Mouse (Mus musculus): ENCODE data around the gene Nlrp3. TPM values are rescaled to one million over a fixed set of nuclear protein-coding genes. Genes with fewer than 3 reads are reported as not detected.

Gene Nlrp3
- polyA plus RNA-seq, 1 experiment from 2014 or later, result 0.14 TPM

DNA sequence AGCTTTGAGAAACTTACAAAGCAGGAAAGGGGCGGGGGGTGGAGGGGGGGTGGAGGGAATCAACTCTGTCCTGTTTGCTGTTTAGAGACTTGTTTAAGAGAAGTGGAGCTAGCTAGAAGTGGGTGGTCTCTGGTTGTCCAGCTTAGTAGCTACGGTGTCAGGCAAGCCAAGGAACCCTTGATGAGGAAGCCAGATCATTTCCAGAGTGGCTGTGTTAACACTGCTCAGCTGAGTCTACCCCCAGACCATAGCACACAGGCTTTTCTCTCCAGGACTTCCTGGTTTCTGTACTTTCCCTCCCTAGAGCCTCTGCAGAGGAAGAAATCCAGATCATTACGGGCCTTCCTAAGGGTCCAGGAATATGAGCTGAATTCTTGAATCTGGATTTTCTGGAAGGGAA is 26.6 kb upstream of the Nlrp3 start:
- 35% methylated on average over 3 of the region's 3 CpGs for WGBS
- H3K27me3 ChIP-seq, result no peaks in the 10 kb centered on the region
- no peak overlapping the region for H3K4me3 ChIP-seq
- H3K4me2 ChIP-seq, result no peak overlapping the region
- H3K9me3 ChIP-seq, result no peaks in the 10 kb centered on the region
- H3K4me1 ChIP-seq, result peaks cover 12% of the 10 kb centered on the region; the same call in 1 of the 2 replicates
- no peak for ATAC-seq (ENCODE audit: insufficient number of reproducible peaks, low FRiP score, low TSS enrichment, low read depth)
- no peak overlapping the region for H3K9ac ChIP-seq
- peak overlapping the region; percentile 65 for H3K27ac ChIP-seq
- peaks cover 13% of the 10 kb centered on the region for H3K36me3 ChIP-seq

DNA sequence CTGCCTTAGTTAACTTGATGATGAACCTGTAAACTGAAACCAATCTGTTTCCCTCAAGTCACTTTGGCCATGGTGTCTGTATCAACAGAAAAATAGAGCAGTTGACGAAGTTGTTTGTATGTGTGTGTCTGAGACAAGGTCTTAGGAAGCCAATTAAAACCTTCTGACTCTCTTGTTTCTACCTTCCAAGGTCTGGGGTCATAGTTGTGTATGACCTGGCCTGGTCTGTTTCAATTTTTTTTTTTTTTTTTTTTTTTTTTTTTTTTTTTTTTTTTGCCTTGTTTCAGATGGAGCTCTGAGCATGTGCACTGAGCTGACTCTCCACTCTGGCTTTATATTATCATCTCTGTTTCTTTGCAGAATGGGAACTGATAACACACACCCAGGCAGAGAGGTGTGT is 23.9 kb upstream of the Nlrp3 start:
- 95% methylated on average over 1 of the region's 1 CpGs for WGBS
- no peak for ATAC-seq (ENCODE audit: insufficient number of reproducible peaks, low FRiP score, low TSS enrichment, low read depth)
- H3K27me3 ChIP-seq, result no peaks in the 10 kb centered on the region
- no peaks in the 10 kb centered on the region for H3K36me3 ChIP-seq
- no peak overlapping the region for H3K4me2 ChIP-seq
- H3K27ac ChIP-seq, result no peak overlapping the region
- H3K9ac ChIP-seq, result no peak overlapping the region
- no peaks in the 10 kb centered on the region for H3K9me3 ChIP-seq
- H3K4me3 ChIP-seq, result no peak overlapping the region
- H3K4me1 ChIP-seq, result peaks cover 9% of the 10 kb centered on the region; the same call in 1 of the 2 replicates

DNA sequence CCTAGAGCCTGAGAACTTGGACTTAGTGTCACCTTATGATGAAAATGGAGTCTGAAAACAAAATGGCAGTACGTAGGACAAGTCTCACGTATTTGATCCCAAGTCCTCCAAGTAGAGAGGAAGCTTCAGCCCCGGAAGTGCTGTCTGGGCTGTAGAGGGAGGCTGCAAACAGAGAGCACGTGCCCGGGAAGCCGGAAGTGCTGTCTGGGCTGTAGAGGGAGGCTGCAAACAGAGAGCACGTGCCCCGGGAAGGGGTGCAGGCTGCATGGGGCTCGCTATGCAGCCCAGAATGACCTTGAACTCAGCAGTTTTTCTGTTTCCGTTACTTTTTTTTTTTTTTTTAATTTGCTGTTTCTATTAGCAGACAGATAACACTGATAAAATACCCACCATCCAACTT is 23.1 kb upstream of the Nlrp3 start:
- Histone ChIP-seq H3K36me3 (no peaks in the 10 kb centered on the region), H3K9me3 (no peaks in the 10 kb centered on the region), H3K9ac (no peak overlapping the region), H3K4me3 (no peak overlapping the region), H3K4me1 (peaks cover 1% of the 10 kb centered on the region; the same call in 1 of the 2 replicates), H3K27me3 (no peaks in the 10 kb centered on the region), H3K27ac (no peak overlapping the region), H3K4me2 (no peak overlapping the region)
- ATAC-seq (ENCODE audit: insufficient number of reproducible peaks, low FRiP score, low TSS enrichment, low read depth), result no peak
- 58% methylated on average over 10 of the region's 10 CpGs for WGBS

- ATAC-seq (ENCODE audit: insufficient number of reproducible peaks, low FRiP score, low TSS enrichment, low read depth), result no peak
- 65% methylated on average over 6 of the region's 6 CpGs for WGBS
- no peak overlapping the region for H3K4me3 ChIP-seq
These were observed 21.4 kb upstream of the Nlrp3 start for GRCm38 (mm10) chr11:59519741-59520495.

DNA sequence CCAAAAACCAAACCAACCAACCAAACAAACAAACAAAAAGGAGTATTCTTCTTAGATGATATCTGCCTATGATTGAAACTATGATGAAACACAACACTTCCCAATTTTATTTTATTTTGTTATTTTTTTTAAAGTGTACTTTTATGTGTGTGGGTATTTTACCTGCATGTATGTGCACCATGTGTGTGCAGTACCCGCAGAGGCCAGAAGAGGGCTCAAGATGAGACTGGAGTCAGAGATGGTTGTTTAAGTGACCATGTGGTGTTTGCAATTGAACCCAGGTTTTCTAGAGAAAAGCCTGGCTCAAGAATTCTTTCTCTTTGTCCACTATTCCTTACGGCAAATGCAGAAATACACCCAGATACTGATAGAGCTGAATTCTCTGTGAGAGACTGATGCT is 17.2 kb upstream of the Nlrp3 start:
- Histone ChIP-seq H3K4me3 (no peak overlapping the region), H3K9me3 (no peaks in the 10 kb centered on the region), H3K4me1 (no peaks in the 10 kb centered on the region; the same call in 1 of the 2 replicates), H3K27me3 (no peaks in the 10 kb centered on the region), H3K9ac (no peak overlapping the region), H3K27ac (no peak overlapping the region), H3K4me2 (no peak overlapping the region), H3K36me3 (no peaks in the 10 kb centered on the region)
- ATAC-seq (ENCODE audit: insufficient number of reproducible peaks, low FRiP score, low TSS enrichment, low read depth), result no peak
- 98% methylated on average over 2 of the region's 2 CpGs for WGBS

More at GRCm38 (mm10) chr11:59519741-59520495, 21.4 kb upstream of the Nlrp3 start:
- Histone ChIP-seq H3K4me2 (no peak overlapping the region), H3K9me3 (no peaks in the 10 kb centered on the region), H3K27ac (no peak overlapping the region), H3K27me3 (no peaks in the 10 kb centered on the region), H3K9ac (no peak overlapping the region), H3K4me1 (no peaks in the 10 kb centered on the region; the same call in 1 of the 2 replicates), H3K36me3 (no peaks in the 10 kb centered on the region)

GRCm38 (mm10) chr11:59525237-59525636 is 16.1 kb upstream of the Nlrp3 start:
- WGBS, result 7% methylated on average over 10 of the region's 10 CpGs
- ATAC-seq (ENCODE audit: insufficient number of reproducible peaks, low FRiP score, low TSS enrichment, low read depth), result no peak

DNA sequence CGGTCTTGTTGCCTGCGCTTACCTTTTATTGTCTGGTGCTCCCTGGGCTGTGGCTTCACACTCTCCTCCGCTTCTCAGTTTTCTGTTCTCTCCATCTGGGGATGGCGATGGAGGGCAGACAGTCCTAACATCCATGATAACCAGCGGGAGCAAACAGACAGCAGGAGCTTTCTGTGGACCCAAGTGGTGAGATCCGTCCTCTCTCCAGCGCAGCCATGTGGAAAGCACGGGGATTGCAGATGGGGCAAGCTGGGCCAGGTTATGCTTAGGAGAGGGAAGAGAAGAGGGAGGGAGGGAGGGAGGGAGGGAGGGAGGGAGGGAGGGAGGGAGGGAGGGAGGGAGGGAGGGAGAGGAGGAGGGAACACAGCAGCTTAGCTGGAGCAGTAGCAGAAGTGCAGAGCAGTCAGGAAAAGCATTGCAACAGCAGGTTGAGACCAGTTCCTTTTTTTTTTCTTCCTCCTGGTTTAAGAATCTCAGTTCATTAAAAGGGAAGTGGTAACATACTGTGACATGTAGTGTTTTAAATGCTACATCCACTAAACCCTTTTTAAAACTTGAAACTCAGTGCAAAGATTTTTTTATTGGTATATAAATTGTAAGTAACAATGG is 14.8 kb upstream of the Nlrp3 start, which contains the start of gene Zkscan17:
Zkscan17 (minus strand) TSS at position 280 of the 609 bp plus-strand sequence.
- WGBS, result 48% methylated on average over 8 of the region's 8 CpGs
- H3K4me1 ChIP-seq, result peaks cover 11% of the 10 kb centered on the region
- no peak within 1 kb of the TSS for H3K4me3 ChIP-seq
- H3K27me3 ChIP-seq, result no peaks in the 10 kb centered on the region
- no peak within 1 kb of the TSS for H3K27ac ChIP-seq
- H3K36me3 ChIP-seq, result no peaks in the 10 kb centered on the region
- ATAC-seq (ENCODE audit: insufficient number of reproducible peaks, low FRiP score, low TSS enrichment, low read depth), result no peak
- H3K9ac ChIP-seq, result no peak within 1 kb of the TSS
- H3K4me2 ChIP-seq, result no peak within 1 kb of the TSS
- no peaks in the 10 kb centered on the region for H3K9me3 ChIP-seq

More at GRCm38 (mm10) chr11:59525237-59525636, 16.1 kb upstream of the Nlrp3 start:
- no peaks in the 10 kb centered on the region for H3K36me3 ChIP-seq
- no peak overlapping the region for H3K9ac ChIP-seq
- H3K4me1 ChIP-seq, result peaks cover 2% of the 10 kb centered on the region; the same call in 1 of the 2 replicates
- H3K4me3 ChIP-seq, result no peak overlapping the region
- no peaks in the 10 kb centered on the region for H3K9me3 ChIP-seq
- no peak overlapping the region for H3K27ac ChIP-seq
- H3K27me3 ChIP-seq, result no peaks in the 10 kb centered on the region
- no peak overlapping the region for H3K4me2 ChIP-seq

DNA sequence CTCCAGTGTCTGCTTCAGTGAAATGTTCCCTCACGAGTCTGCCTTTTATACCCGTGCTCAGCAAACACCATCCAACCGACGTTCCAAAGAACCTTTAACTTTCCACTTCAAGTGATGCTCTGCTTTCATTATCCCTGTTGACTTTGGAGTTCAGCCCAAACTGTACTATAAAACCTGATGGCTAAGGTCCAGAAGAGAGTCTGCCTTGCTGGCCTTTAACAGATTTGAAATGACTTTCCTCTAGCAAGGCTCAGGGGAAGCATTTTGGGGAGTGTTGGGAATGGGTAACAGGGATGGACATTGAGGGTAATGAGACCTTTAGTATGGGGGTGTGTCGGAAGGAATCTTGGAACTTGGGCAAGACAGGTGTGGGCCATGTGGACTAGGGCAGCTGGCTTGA is 11.1 kb upstream of the Nlrp3 start:
- Histone ChIP-seq H3K4me2 (no peak overlapping the region), H3K9me3 (no peaks in the 10 kb centered on the region), H3K36me3 (no peaks in the 10 kb centered on the region), H3K9ac (no peak overlapping the region), H3K4me1 (peaks cover 11% of the 10 kb centered on the region), H3K27me3 (no peaks in the 10 kb centered on the region), H3K27ac (no peak overlapping the region), H3K4me3 (no peak overlapping the region)
- WGBS, result 43% methylated on average over 5 of the region's 5 CpGs
- ATAC-seq (ENCODE audit: insufficient number of reproducible peaks, low FRiP score, low TSS enrichment, low read depth), result no peak

- no peak for ATAC-seq (ENCODE audit: insufficient number of reproducible peaks, low FRiP score, low TSS enrichment, low read depth)
- Histone ChIP-seq H3K4me3 (no peak overlapping the region), H3K9me3 (no peaks in the 10 kb centered on the region), H3K27me3 (no peaks in the 10 kb centered on the region), H3K36me3 (no peaks in the 10 kb centered on the region), H3K27ac (no peak overlapping the region), H3K9ac (no peak overlapping the region), H3K4me2 (no peak overlapping the region), H3K4me1 (peaks cover 11% of the 10 kb centered on the region)
- WGBS, result 56% methylated on average over 6 of the region's 6 CpGs
These were observed 10.4 kb upstream of the Nlrp3 start for GRCm38 (mm10) chr11:59530870-59531535.

GRCm38 (mm10) chr11:59531562-59531961 is 9.8 kb upstream of the Nlrp3 start:
- H3K4me2 ChIP-seq, result no peak overlapping the region
- 70% methylated on average over 5 of the region's 5 CpGs for WGBS
- ATAC-seq (ENCODE audit: insufficient number of reproducible peaks, low FRiP score, low TSS enrichment, low read depth), result no peak; the same call in 1 of the 2 replicates
- H3K27me3 ChIP-seq, result no peaks in the 10 kb centered on the region
- no peak overlapping the region for H3K27ac ChIP-seq
- no peak overlapping the region for H3K4me3 ChIP-seq
- H3K36me3 ChIP-seq, result no peaks in the 10 kb centered on the region
- H3K9ac ChIP-seq, result no peak overlapping the region
- H3K4me1 ChIP-seq, result peaks cover 11% of the 10 kb centered on the region
- H3K9me3 ChIP-seq, result no peaks in the 10 kb centered on the region

GRCm38 (mm10) chr11:59537218-59538130 is 3.9 kb upstream of the Nlrp3 start:
- Histone ChIP-seq H3K36me3 (no peaks in the 10 kb centered on the region), H3K27me3 (no peaks in the 10 kb centered on the region), H3K4me1 (peaks cover 15% of the 10 kb centered on the region), H3K4me2 (no peak overlapping the region), H3K9me3 (no peaks in the 10 kb centered on the region), H3K9ac (no peak overlapping the region), H3K4me3 (no peak overlapping the region), H3K27ac (no peak overlapping the region)
- ATAC-seq (ENCODE audit: insufficient number of reproducible peaks, low FRiP score, low TSS enrichment, low read depth), result 0 out of 2 replicates have a peak, but pooled peaks have one; percentile 67
- 50% methylated on average over 16 of the region's 16 CpGs for WGBS

Data from limb, embryonic 15.5 days (tissue).